Mouse (Mus musculus) CH12.LX (cell line): ENCODE results near the gene Tada3. TPM values are rescaled to one million over a fixed set of nuclear protein-coding genes. Genes with fewer than 3 reads are reported as not detected.

ENCODE experiments used
- DNase-seq: peaks from one replicate; pipeline ENCODE4 v3.0.0-alpha.2; 2013; ENCODE audit errors: extremely low read depth
- H3K27ac ChIP-seq: 2 replicates; pipeline ENCODE4 v1.5.1; 2012; ENCODE audit warnings: low read depth, mild to moderate bottlenecking, control low read depth, moderate library complexity; ENCODE audit not compliant: insufficient read depth
- H3K27me3 ChIP-seq: replicated peaks from 2 replicates; pipeline ENCODE3; 2012; ENCODE audit warnings: inconsistent platforms
- H3K36me3 ChIP-seq, 2 experiments: replicated peaks in 1 of 2; 2 replicates each; pipeline versions ENCODE3 to v1.6.1; 2012; ENCODE audit warnings: inconsistent platforms in 1 of 2, low read length in 1 of 2, mild to moderate bottlenecking in 1 of 2, mixed read lengths in 1 of 2, moderate library complexity in 1 of 2; ENCODE audit not compliant: control insufficient read depth in 1 of 2, insufficient read depth in 1 of 2
- H3K4me1 ChIP-seq, 2 experiments: 2 replicates each; pipeline ENCODE4 v1.6.1; 2012; ENCODE audit warnings: inconsistent platforms in 1 of 2, moderate library complexity in 1 of 2; ENCODE audit not compliant: insufficient read depth in 2 of 2, control insufficient read depth in 1 of 2
- H3K4me2 ChIP-seq: 2 replicates; pipeline ENCODE4 v1.6.1; 2012; ENCODE audit warnings: low read depth, mild to moderate bottlenecking, control low read depth; ENCODE audit not compliant: poor library complexity, insufficient read depth, severe bottlenecking
- H3K4me3 ChIP-seq, 3 experiments: fragments of 150-350 bp in 1 of 3; sonication (generic) in 1 of 3; replicated peaks in 1 of 3; 2 replicates each; pipeline versions ENCODE3 to v1.5.1; 2011 to 2012; ENCODE audit warnings: low read depth in 2 of 3, low read length in 2 of 3, mild to moderate bottlenecking in 2 of 3, moderate library complexity in 2 of 3, control low read depth in 1 of 3, improper control_type of control experiment in 1 of 3, inconsistent platforms in 1 of 3, mixed read lengths in 1 of 3; ENCODE audit not compliant: poor library complexity in 1 of 3
- H3K79me2 ChIP-seq: replicated peaks from 2 replicates; pipeline ENCODE4 v1.6.1; 2012; ENCODE audit warnings: mild to moderate bottlenecking, moderate library complexity; ENCODE audit not compliant: control insufficient read depth, poor library complexity, insufficient read depth, severe bottlenecking; ENCODE audit errors: extremely low read depth
- H3K9ac ChIP-seq: 2 replicates; pipeline ENCODE4 v1.6.1; 2012; ENCODE audit warnings: low read depth, mild to moderate bottlenecking, control low read depth, moderate library complexity; ENCODE audit not compliant: insufficient read depth
- H3K9me3 ChIP-seq: replicated peaks from 2 replicates; pipeline ENCODE3; 2012; ENCODE audit warnings: low read length, inconsistent platforms, mixed read lengths
- CHD1 ChIP-seq: IDR thresholded peaks from 2 replicates; pipeline ENCODE4 v1.6.1; 2012; ENCODE audit warnings: low read depth, low read length, improper control_type of control experiment, inconsistent platforms
- CHD2 ChIP-seq: IDR thresholded peaks from 2 replicates; pipeline ENCODE4 v1.6.1; 2011; ENCODE audit warnings: low read length, improper control_type of control experiment
- CTCF ChIP-seq, 2 experiments: IDR thresholded peaks in 1 of 2; conservative IDR thresholded peaks in 1 of 2; 2 replicates each; pipeline ENCODE4 v1.5.1; 2011 to 2012; ENCODE audit warnings: low read depth in 2 of 2, low read length in 2 of 2, improper control_type of control experiment in 1 of 2, inconsistent platforms in 1 of 2, mild to moderate bottlenecking in 1 of 2, moderate library complexity in 1 of 2
- ELF1 ChIP-seq: IDR thresholded peaks from 2 replicates; pipeline ENCODE4 v1.6.1; 2014; ENCODE audit warnings: low read depth, mild to moderate bottlenecking, inconsistent platforms, low read length, improper control_type of control experiment
- ETS1 ChIP-seq: conservative IDR thresholded peaks from 2 replicates; pipeline ENCODE4 v1.6.1; 2012; ENCODE audit warnings: low read depth, mild to moderate bottlenecking, inconsistent platforms, low read length, improper control_type of control experiment, moderate library complexity
- GABPA ChIP-seq: IDR thresholded peaks from 2 replicates; pipeline ENCODE4 v1.6.1; 2012; ENCODE audit warnings: low read depth, low read length, improper control_type of control experiment, inconsistent platforms; ENCODE audit not compliant: insufficient replicate concordance
- IRF4 ChIP-seq: IDR thresholded peaks from 2 replicates; pipeline ENCODE4 v1.6.1; 2014; ENCODE audit warnings: low read depth, mild to moderate bottlenecking, inconsistent platforms, low read length, improper control_type of control experiment
- JUND ChIP-seq: conservative IDR thresholded peaks from 2 replicates; pipeline ENCODE4 v1.6.1; 2011; ENCODE audit warnings: low read depth, low read length, improper control_type of control experiment
- KAT2A ChIP-seq: IDR thresholded peaks from 2 replicates; pipeline ENCODE4 v1.6.1; 2012; ENCODE audit warnings: low read length, improper control_type of control experiment, inconsistent platforms; ENCODE audit not compliant: insufficient replicate concordance
- MAZ ChIP-seq: IDR thresholded peaks from 2 replicates; pipeline ENCODE4 v1.6.1; 2012; ENCODE audit warnings: low read depth, mild to moderate bottlenecking, inconsistent platforms, low read length, improper control_type of control experiment, moderate library complexity
- MEF2A ChIP-seq: IDR thresholded peaks from 2 replicates; pipeline ENCODE4 v1.6.1; 2014; ENCODE audit warnings: low read depth, mild to moderate bottlenecking, inconsistent platforms, low read length, improper control_type of control experiment, borderline replicate concordance
- NELFE ChIP-seq: IDR thresholded peaks from 2 replicates; pipeline ENCODE4 v1.6.1; 2011; ENCODE audit warnings: low read depth, low read length, improper control_type of control experiment
- PAX5 ChIP-seq: IDR thresholded peaks from 2 replicates; pipeline ENCODE4 v1.6.1; 2012; ENCODE audit warnings: low read length, inconsistent platforms, mixed read lengths
- POLR2A ChIP-seq: IDR thresholded peaks from 2 replicates; pipeline ENCODE4 v1.6.1; 2011; ENCODE audit warnings: low read depth, mild to moderate bottlenecking, improper control_type of control experiment, low read length
- RCOR1 ChIP-seq: conservative IDR thresholded peaks from 2 replicates; pipeline ENCODE4 v1.6.1; 2012; ENCODE audit warnings: low read depth, mild to moderate bottlenecking, inconsistent platforms, low read length, improper control_type of control experiment
- SIN3A ChIP-seq: IDR thresholded peaks from 2 replicates; pipeline ENCODE4 v1.6.1; 2012; ENCODE audit warnings: low read length, improper control_type of control experiment, inconsistent platforms
- SMC3 ChIP-seq: IDR thresholded peaks from 2 replicates; pipeline ENCODE4 v1.6.1; 2011; ENCODE audit warnings: low read depth, low read length, improper control_type of control experiment
- UBTF ChIP-seq: IDR thresholded peaks from 2 replicates; pipeline ENCODE4 v1.6.1; 2012; ENCODE audit warnings: low read depth, mild to moderate bottlenecking, inconsistent platforms, low read length, improper control_type of control experiment, moderate library complexity
- USF1 ChIP-seq: IDR thresholded peaks from 2 replicates; pipeline ENCODE4 v1.6.1; 2014; ENCODE audit warnings: low read depth, mild to moderate bottlenecking, inconsistent platforms, low read length, improper control_type of control experiment
- USF2 ChIP-seq: conservative IDR thresholded peaks from 2 replicates; pipeline ENCODE4 v1.6.1; 2011; ENCODE audit warnings: low read depth, low read length, improper control_type of control experiment
- ZKSCAN1 ChIP-seq: IDR thresholded peaks from 2 replicates; pipeline ENCODE4 v1.6.1; 2012; ENCODE audit warnings: low read depth, inconsistent platforms, low read length, improper control_type of control experiment, borderline replicate concordance
- ZMIZ1 ChIP-seq: IDR thresholded peaks from 2 replicates; pipeline ENCODE4 v1.6.1; 2012; ENCODE audit warnings: low read depth, mild to moderate bottlenecking, inconsistent platforms, low read length, improper control_type of control experiment
- dilution Hi-C: fragments of 300-500 bp; cut with MboI; formaldehyde crosslinking; loops from 2 replicates; pipeline ENCODE4 v1.14.3; 2020; ENCODE audit warnings: low sequenced_read_pairs; ENCODE audit not compliant: extremely low pct_unique_long_range_greater_than_20kb, extremely low pct_ligation_motif_present
- in situ Hi-C: fragments of 300-500 bp; cut with MboI; formaldehyde crosslinking; loops from 3 replicates; pipeline ENCODE4 v1.14.3; 2019; ENCODE audit warnings: low sequenced_read_pairs, low pct_ligation_motif_present, low pct_unique_long_range_greater_than_20kb, mixed read lengths
- polyA plus RNA-seq: library from polyadenylated mRNA; unstranded; fragments of >175 nt; gene quantifications from 2 replicates; pipeline ENCODE4 v1.2.1, GENCODE M21; 2012; ENCODE audit warnings: low read depth; ENCODE audit not compliant: insufficient read length
- total RNA-seq, 2 experiments: library from RNA; depleted of rRNA; stranded (reverse); fragments of 300-350 nt in 1 of 2; fragments of >200 nt in 1 of 2; gene quantifications; 2 replicates each; pipeline ENCODE4 v1.2.3; 2012 to 2014

Tada3 gene
- total and polyA plus RNA-seq, 3 experiments: 7.2 to 28.2 (median 19.4) TPM

- H3K9me3 ChIP-seq: no peaks in the 10 kb centered on the region
- H3K36me3 ChIP-seq: peaks cover 56 to 69% of the 10 kb centered on the region in 2 experiments
- no peak overlapping the region for H3K27ac ChIP-seq
- H3K4me3 ChIP-seq: no peak overlapping the region
- no peaks in the 10 kb centered on the region for H3K27me3 ChIP-seq
- TF ChIP-seq MAZ (no peak), POLR2A (no peak), NELFE (no peak), IRF4 (no peak), GABPA (no peak), ETS1 (no peak), MEF2A (no peak)
- no peaks in the 10 kb centered on the region for H3K4me1 ChIP-seq
- no peak overlapping the region for H3K9ac ChIP-seq
- DNase-seq: no peak
- dilution Hi-C loops (no loop called here), in situ Hi-C loops (no loop called here)
- no peaks in the 10 kb centered on the region for H3K79me2 ChIP-seq
- no peak overlapping the region for H3K4me2 ChIP-seq
Measured at GRCm38 (mm10) chr6:113368577-113368976, 9.1 kb downstream of the Tada3 start.

GRCm38 (mm10) chr6:113368124-113368523 lies 9.6 kb downstream of the Tada3 start:
- TF ChIP-seq POLR2A (no peak), KAT2A (no peak), CTCF (conservative IDR thresholded peaks at IDR 0.05 in 1 of 2, IDR thresholded peaks at IDR 0.05 in 1 of 2; ENCODE audit: low read depth in 2 of 2, low read length in 2 of 2) (no peak), CHD2 (no peak), CHD1 (no peak), ZMIZ1 (no peak), ELF1 (no peak)
- in situ Hi-C loops (no loop called here), dilution Hi-C loops (no loop called here)
- no peak overlapping the region for H3K4me2 ChIP-seq
- H3K4me3 ChIP-seq: no peak overlapping the region
- no peaks in the 10 kb centered on the region for H3K27me3 ChIP-seq
- H3K9ac ChIP-seq: no peak overlapping the region
- no peaks in the 10 kb centered on the region for H3K4me1 ChIP-seq
- no peak overlapping the region for H3K27ac ChIP-seq
- H3K36me3 ChIP-seq: peaks cover 53 to 65% of the 10 kb centered on the region in 2 experiments
- H3K9me3 ChIP-seq: no peaks in the 10 kb centered on the region
- H3K79me2 ChIP-seq: no peaks in the 10 kb centered on the region
- DNase-seq: no peak

- Histone ChIP-seq H3K9me3 (no peaks in the 10 kb centered on the region), H3K27me3 (no peaks in the 10 kb centered on the region), H3K27ac (no peak overlapping the region), H3K79me2 (no peaks in the 10 kb centered on the region), H3K9ac (no peak overlapping the region), H3K4me3 (no peak overlapping the region), H3K4me2 (no peak overlapping the region), H3K4me1 (no peaks in the 10 kb centered on the region)
- DNase-seq: no peak
- dilution Hi-C loops (no loop called here), in situ Hi-C loops (no loop called here)
- TF ChIP-seq SMC3: no peak
- no peak for TF ChIP-seq MAZ
- TF ChIP-seq UBTF: no peak
- no peak for TF ChIP-seq USF1
- TF ChIP-seq SIN3A: no peak
- TF ChIP-seq JUND: no peak
- TF ChIP-seq RCOR1: no peak
- TF ChIP-seq ZKSCAN1: no peak
- no peak for TF ChIP-seq USF2
- TF ChIP-seq PAX5: no peak
- no peak for TF ChIP-seq POLR2A
- TF ChIP-seq ETS1: no peak
- TF ChIP-seq, all 38 proteins: peak for 0
- H3K36me3 ChIP-seq: peaks cover 51 to 60% of the 10 kb centered on the region in 2 experiments
Measured at GRCm38 (mm10) chr6:113367574-113367973, 10.1 kb downstream of the Tada3 start.
